Mouse (Mus musculus): ENCODE measurements at regions not wholly inside any gene's neighbourhood (a gene's known extent, or its start where the extent isn't known, plus 50 kb on each side); places are given as distances from the start of the nearest gene placed in this dataset.

- no peak for TF ChIP-seq CTCF (IDR thresholded peaks at IDR 0.05; ENCODE audit: control insufficient read depth, insufficient read depth, low read length)
- no peak for TF ChIP-seq POLR2A (IDR thresholded peaks at IDR 0.05; ENCODE audit: borderline replicate concordance, control insufficient read depth, low read depth, low read length)
Measured at GRCm38 (mm10) chr17:43166091-43166490, 104.0 kb upstream of the Adgrf1 start.

Measured in bone marrow, adult 2 months (tissue).